Mouse (Mus musculus) testis, postnatal 14 days (tissue): ENCODE results near the gene Myl4.
"Not testable (repeated sequence)": the region's sequence is repeated elsewhere in the genome, so short reads cannot be mapped to it uniquely, and the experiment has no call there.

Experiments used
- DNase-seq: peaks from one replicate; pipeline ENCODE4 v3.0.0; 2021; ENCODE audit warnings: low spot score

The Myl4 gene

DNA sequence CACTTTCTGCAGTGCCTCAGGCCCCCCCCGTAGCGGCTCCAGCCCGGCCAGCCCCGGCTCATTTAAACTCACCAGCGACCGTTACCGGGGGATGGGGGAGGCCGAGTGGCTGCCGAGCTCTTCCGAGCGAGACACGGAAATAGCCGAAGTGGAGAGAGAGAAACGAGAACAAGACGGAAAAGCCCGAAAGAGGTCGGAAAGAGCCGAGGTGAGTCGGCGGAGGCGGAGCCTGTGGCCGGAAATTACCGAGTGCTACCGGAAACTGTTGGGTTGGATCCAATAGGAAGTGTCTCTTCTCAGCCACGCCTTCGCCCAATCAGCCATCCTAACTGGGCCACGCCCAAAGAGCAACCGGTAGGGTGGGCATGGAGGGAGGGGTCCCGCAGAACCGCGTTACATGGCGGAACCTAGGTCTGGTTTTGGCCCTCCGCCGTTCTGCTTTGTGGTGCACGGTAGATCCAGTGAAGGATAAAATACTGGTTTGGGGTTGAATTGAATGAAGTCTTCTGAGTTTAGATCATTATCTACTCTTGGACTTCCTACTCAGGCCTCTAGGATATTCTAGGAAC, at the start of gene Myl4, which contains the start of gene Cdc27:
TSS of gene Myl4 (plus strand) at position 258 of the 569 bp plus-strand sequence.
TSS of gene Cdc27 (minus strand) at position 215 of the 569 bp plus-strand sequence.
- DNase-seq: peak; percentile 97

DNA sequence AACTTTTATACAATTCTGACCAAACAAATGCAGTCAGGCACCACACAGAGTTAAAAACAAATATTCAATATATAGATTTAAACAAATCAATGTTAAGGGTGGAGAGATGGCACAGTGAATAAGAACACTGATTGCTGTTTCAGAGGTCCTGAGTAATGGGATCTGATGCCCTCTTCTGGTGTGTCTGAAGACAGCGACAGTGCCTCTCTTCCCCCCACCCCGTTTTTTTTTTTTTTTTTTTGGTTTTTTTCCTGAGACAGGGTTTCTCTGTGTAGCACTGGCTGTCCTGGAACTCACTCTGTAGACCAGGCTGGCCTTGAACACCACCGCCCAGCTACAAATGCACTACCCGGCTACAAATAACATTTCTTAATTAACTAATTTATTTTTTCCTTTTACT, 42.0 kb upstream of the Myl4 start:
- DNase-seq: no peak

DNA sequence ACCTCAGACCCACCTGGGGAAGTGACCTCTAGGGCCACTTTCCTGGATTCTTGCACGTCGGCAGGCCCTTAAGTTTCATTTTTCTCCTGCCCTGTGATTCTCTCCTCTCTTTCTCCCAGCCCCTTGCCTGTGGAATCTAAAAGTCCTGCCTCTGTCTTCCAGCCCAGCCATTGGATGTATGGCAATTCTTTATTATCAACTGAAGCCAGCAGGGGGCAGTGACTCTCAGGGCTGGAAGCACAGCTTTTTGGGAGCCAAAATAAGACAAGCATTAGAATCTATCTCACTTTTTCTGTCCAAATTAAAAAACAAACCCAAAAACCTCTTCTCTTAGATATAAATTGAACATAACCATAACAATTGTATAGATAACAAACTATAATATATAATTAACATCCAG, 39.9 kb upstream of the Myl4 start:
- DNase-seq: no peak

GRCm38 (mm10) chr11:104512436-104512835, 38.0 kb upstream of the Myl4 start:
- no peak for DNase-seq

GRCm38 (mm10) chr11:104525935-104526334, 24.5 kb upstream of the Myl4 start:
- no peak for DNase-seq

- no peak for DNase-seq
Measured at GRCm38 (mm10) chr11:104536843-104537242, 13.6 kb upstream of the Myl4 start.

- DNase-seq: no peak
Measured at GRCm38 (mm10) chr11:104537945-104538555, 12.4 kb upstream of the Myl4 start.

GRCm38 (mm10) chr11:104539811-104540210, 10.7 kb upstream of the Myl4 start:
- DNase-seq: no peak

- not testable (repeated sequence) for DNase-seq
Measured at GRCm38 (mm10) chr11:104543337-104543736, 7.1 kb upstream of the Myl4 start.

GRCm38 (mm10) chr11:104544507-104544906, 6.0 kb upstream of the Myl4 start:
- DNase-seq: no peak

GRCm38 (mm10) chr11:104547502-104547901, 3.0 kb upstream of the Myl4 start:
- DNase-seq: no peak

- peak; percentile 31 for DNase-seq
Measured at GRCm38 (mm10) chr11:104549438-104550405, 741 bp upstream of the Myl4 start.

GRCm38 (mm10) chr11:104558065-104558464, 7.6 kb downstream of the Myl4 start:
- no peak for DNase-seq

GRCm38 (mm10) chr11:104558651-104559403, 8.4 kb downstream of the Myl4 start:
- DNase-seq: no peak

DNA sequence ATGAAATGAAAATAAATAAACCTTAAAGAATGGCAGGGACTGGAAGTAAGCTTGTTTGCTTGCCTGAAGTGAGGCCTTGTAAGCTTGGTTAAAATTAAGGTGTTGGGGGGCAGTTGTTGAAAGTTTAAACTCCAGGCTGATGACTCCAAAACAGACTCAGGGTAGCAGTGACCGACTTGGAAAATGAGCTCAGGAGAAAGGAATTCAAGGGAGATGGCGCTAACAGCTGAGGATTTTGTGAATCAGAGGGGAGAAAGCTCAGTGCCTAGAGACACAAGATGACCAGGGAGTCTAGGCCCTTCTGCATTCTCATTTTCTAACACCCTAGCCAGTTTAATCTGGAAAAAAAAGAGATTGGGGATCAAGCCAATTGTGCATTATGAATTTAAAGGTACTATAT, 10.5 kb downstream of the Myl4 start:
- DNase-seq: no peak

DNA sequence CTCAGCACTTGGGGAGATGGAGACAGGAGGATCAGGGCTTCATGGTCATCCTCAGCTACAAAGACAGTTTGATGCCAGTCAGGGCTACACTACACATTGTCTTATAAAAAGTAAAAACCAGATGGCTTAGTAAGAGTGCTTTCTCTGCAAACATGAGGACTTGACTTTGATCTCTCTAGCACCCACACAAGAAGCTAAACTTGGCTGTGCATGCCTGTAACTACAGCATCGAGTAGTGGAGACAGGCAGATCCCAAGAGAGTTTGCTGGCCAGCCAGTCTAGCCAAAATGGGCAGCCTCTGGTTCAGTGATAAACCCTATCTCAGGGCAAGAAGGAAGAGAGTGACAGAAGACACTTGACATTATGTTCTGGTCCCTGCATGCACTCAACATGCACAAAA, 13.0 kb downstream of the Myl4 start:
- DNase-seq: no peak

GRCm38 (mm10) chr11:104565172-104565571, 14.7 kb downstream of the Myl4 start:
- DNase-seq: no peak

- DNase-seq: no peak
Measured at GRCm38 (mm10) chr11:104566097-104566496, 15.6 kb downstream of the Myl4 start.

DNA sequence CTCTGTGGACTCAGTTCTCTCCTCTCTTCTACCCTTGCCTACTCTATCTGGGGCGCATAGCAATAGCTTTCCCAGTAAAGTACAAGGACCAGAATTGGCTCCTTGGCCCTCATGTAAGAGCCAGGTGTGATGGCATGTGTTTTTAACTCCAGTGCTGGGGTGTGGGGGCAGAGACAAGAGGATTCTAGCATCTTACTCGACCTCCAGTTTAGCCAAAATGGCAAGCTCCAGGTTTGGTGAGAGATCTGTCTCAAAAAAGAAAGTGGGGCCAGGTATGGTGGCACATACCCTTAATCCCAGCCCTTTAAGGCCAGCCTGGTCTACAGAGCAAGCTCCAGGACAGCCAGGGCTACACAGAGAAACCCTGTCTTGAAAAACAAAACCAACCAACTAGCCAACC, 16.3 kb downstream of the Myl4 start:
- DNase-seq: no peak

GRCm38 (mm10) chr11:104567736-104568135, 17.3 kb downstream of the Myl4 start:
- no peak for DNase-seq

DNA sequence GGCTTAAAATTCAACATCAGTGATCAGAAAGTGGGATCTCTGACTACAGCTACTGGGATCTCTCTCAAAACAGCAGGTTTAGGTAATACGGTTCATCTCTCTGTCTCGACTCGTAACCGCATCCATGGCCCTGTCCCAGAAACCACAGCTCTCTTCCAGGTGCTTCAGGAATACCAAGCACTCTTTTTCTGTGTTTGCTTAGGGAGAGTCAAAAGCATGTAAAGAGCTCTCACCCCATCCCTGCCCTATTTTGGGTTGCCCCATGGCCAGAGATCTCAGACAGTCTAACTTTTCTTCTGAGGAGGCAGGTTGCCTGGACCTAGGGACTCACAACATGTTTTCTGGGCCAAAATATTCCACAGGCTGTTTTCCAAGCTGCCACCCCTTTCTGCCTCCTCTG, 17.9 kb downstream of the Myl4 start:
- DNase-seq: no peak

DNA sequence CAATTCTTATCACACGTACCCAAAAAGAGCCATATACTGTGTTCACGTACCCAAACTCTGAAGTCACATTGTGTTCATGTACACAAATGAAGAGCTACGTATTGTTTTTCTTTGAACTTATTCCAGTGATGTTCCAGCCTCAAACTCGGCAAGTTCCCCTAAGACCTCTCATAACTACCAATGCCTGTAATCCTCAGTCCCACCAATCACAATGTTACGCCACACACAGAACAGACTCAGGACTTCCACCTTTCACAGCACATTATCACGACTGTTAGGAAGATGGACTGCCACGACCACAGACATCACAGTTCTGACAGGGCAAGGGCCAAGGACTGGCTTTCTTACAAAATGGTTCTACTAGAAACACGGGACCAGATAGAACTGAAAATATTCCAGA, 20.1 kb downstream of the Myl4 start:
- DNase-seq: not testable (repeated sequence)
